ENCODE assay signal across 8 mouse cellular contexts in genomic region chr12:80518393-80518756, GRCm38 (mm10). TPM values are rescaled to one million over a fixed set of nuclear protein-coding genes. Genes with fewer than 3 reads are reported as not detected.
A peak's percentile ranks its signal among the peaks of the same experiment; 100 is the strongest.
DNase-seq lines count a peak whose midpoint lies in the region; ATAC-seq and TF ChIP-seq lines count a peak whose summit lies in the region.

No protein-coding gene starts in this region.

- no peak for TF ChIP-seq CTCF in ES-Bruce4 (IDR thresholded peaks at IDR 0.05; ENCODE audit: low read depth, low read length)

- ATAC-seq in heart, embryonic 12.5 days (ENCODE audit: insufficient number of reproducible peaks, low FRiP score): no peak
- ATAC-seq in hindbrain, embryonic 15.5 days (ENCODE audit: low FRiP score, low read depth): peak; percentile 54
- ATAC-seq in neural tube, embryonic 12.5 days (ENCODE audit: low FRiP score, low read depth): peak; percentile 65
- ATAC-seq in activated CD4-positive, CD25-positive, alpha-beta regulatory T cell, adult 4 months: no peak

- peak overlapping the region; percentile 100 for H3K4me2 ChIP-seq in heart, embryonic 12.5 days
- peak overlapping the region; percentile 94 for H3K4me2 ChIP-seq in hindbrain, embryonic 15.5 days
- H3K4me2 ChIP-seq in neural tube, embryonic 12.5 days (replicated peaks): peak overlapping the region; percentile 90

- H3K4me1 ChIP-seq in heart, embryonic 12.5 days (replicated peaks): peaks cover 17% of the 10 kb centered on the region
- H3K4me1 ChIP-seq in ES-Bruce4 (ENCODE audit: control insufficient read depth, insufficient read depth, low read length): peaks cover 2% of the 10 kb centered on the region
- H3K4me1 ChIP-seq in hindbrain, embryonic 15.5 days (replicated peaks): peaks cover 33% of the 10 kb centered on the region
- H3K4me1 ChIP-seq in neural tube, embryonic 12.5 days: peaks cover 10% of the 10 kb centered on the region

- H3K36me3 ChIP-seq in heart, embryonic 12.5 days: no peaks in the 10 kb centered on the region
- no peaks in the 10 kb centered on the region for H3K36me3 ChIP-seq in ES-Bruce4 (ENCODE audit: control insufficient read depth, insufficient read depth, low read length, poor library complexity, severe bottlenecking)
- no peaks in the 10 kb centered on the region for H3K36me3 ChIP-seq in hindbrain, embryonic 15.5 days
- no peaks in the 10 kb centered on the region for H3K36me3 ChIP-seq in neural tube, embryonic 12.5 days

- H3K9me3 ChIP-seq in heart, embryonic 12.5 days (replicated peaks): no peaks in the 10 kb centered on the region
- H3K9me3 ChIP-seq in ES-Bruce4 (replicated peaks; ENCODE audit: control insufficient read depth, insufficient read depth, low read length, poor library complexity, severe bottlenecking): no peaks in the 10 kb centered on the region
- no peaks in the 10 kb centered on the region for H3K9me3 ChIP-seq in hindbrain, embryonic 15.5 days
- no peaks in the 10 kb centered on the region for H3K9me3 ChIP-seq in neural tube, embryonic 12.5 days

- TF ChIP-seq EP300 in ES-Bruce4 (IDR thresholded peaks at IDR 0.05; ENCODE audit: insufficient read depth, low read depth, low read length): no peak

- no peak overlapping the region for H3K27ac ChIP-seq in heart, embryonic 12.5 days (ENCODE audit: poor library complexity, severe bottlenecking)
- no peak overlapping the region for H3K27ac ChIP-seq in ES-Bruce4 (ENCODE audit: insufficient read depth, low read length)
- peak overlapping the region; percentile 83 for H3K27ac ChIP-seq in hindbrain, embryonic 15.5 days (replicated peaks)
- no peak overlapping the region for H3K27ac ChIP-seq in neural tube, embryonic 12.5 days

- DNase-seq in heart, adult 9 months (ENCODE audit: low spot score in 2 of 2): no peak
- DNase-seq in embryo, embryonic 10 days (ENCODE audit: low spot score): peak; percentile 74
- no peak for DNase-seq in urinary bladder, adult 2 months (ENCODE audit: low spot score)

- under 1% methylated on average over 25 of the region's 25 CpGs for WGBS in heart, embryonic 12.5 days
- under 1% methylated on average over 25 of the region's 25 CpGs for WGBS in hindbrain, embryonic 15.5 days
- WGBS in neural tube, embryonic 12.5 days: under 1% methylated on average over 25 of the region's 25 CpGs

- H3K4me3 ChIP-seq in heart, embryonic 12.5 days: peak overlapping the region; percentile 72
- peak overlapping the region; percentile 82 for H3K4me3 ChIP-seq in ES-Bruce4 (ENCODE audit: low read depth, low read length)
- peak overlapping the region; percentile 81 for H3K4me3 ChIP-seq in hindbrain, embryonic 15.5 days
- peak overlapping the region; percentile 75 for H3K4me3 ChIP-seq in neural tube, embryonic 12.5 days

- peaks cover 95% of the 10 kb centered on the region for H3K27me3 ChIP-seq in heart, embryonic 12.5 days (replicated peaks)
- H3K27me3 ChIP-seq in ES-Bruce4 (ENCODE audit: control insufficient read depth, insufficient read depth, low read length, poor library complexity, severe bottlenecking): peaks cover 7% of the 10 kb centered on the region; the same call in 1 of the 2 replicates
- H3K27me3 ChIP-seq in hindbrain, embryonic 15.5 days: peaks cover 11% of the 10 kb centered on the region
- H3K27me3 ChIP-seq in neural tube, embryonic 12.5 days (replicated peaks): peaks cover 30% of the 10 kb centered on the region

- TF ChIP-seq POLR2A in ES-Bruce4 (IDR thresholded peaks at IDR 0.05; ENCODE audit: insufficient read depth, low read length): no peak

- peak overlapping the region; percentile 75 for H3K9ac ChIP-seq in heart, embryonic 12.5 days
- peak overlapping the region; percentile 16 for H3K9ac ChIP-seq in ES-Bruce4 (ENCODE audit: low read depth, poor library complexity, severe bottlenecking)
- peak overlapping the region; percentile 74 for H3K9ac ChIP-seq in hindbrain, embryonic 15.5 days
- H3K9ac ChIP-seq in neural tube, embryonic 12.5 days: peak overlapping the region; percentile 77

RNA-seq across cellular contexts. Expression of gene Galnt16, which starts 0.3 kb away (rescaled TPM):
- polyA plus RNA-seq in heart, embryonic 12.5 days (2016; fragmentation: Nextera tagmentation; extraction: Ambion mirVana): 2.1 and 2.2 TPM in 2 replicates
- polyA plus RNA-seq in ES-Bruce4 (2011; ENCODE audit: insufficient read depth, insufficient read length, low read depth, missing spikeins): 0.58 and 0.70 TPM in 2 replicates
- polyA plus RNA-seq in hindbrain, embryonic 15.5 days (2015; fragmentation: Nextera tagmentation; extraction: Ambion mirVana): 31.3 and 34.1 TPM in 2 replicates
- polyA plus RNA-seq in neural tube, embryonic 12.5 days (2016; fragmentation: Nextera tagmentation; extraction: Ambion mirVana): 21.7 and 22.6 TPM in 2 replicates
- polyA plus RNA-seq in activated CD4-positive, CD25-positive, alpha-beta regulatory T cell, adult 4 months (2017; shearing (Covaris generic)): not detected
- polyA plus RNA-seq in urinary bladder, adult 2 months (2012; rRNA removed): 13.2 and 21.2 TPM in 2 replicates

RNA-seq across cellular contexts. Expression of gene Exd2, which starts 55.5 kb away (rescaled TPM):
- polyA plus RNA-seq in heart, embryonic 12.5 days (2016; fragmentation: Nextera tagmentation; extraction: Ambion mirVana): 19.6 and 21.9 TPM in 2 replicates
- 20.8 and 24.1 TPM in 2 replicates for polyA plus RNA-seq in ES-Bruce4 (2011; ENCODE audit: insufficient read depth, insufficient read length, low read depth, missing spikeins)
- polyA plus RNA-seq in hindbrain, embryonic 15.5 days (2015; fragmentation: Nextera tagmentation; extraction: Ambion mirVana): 51.5 and 53.7 TPM in 2 replicates
- polyA plus RNA-seq in neural tube, embryonic 12.5 days (2016; fragmentation: Nextera tagmentation; extraction: Ambion mirVana): 46.3 and 52.6 TPM in 2 replicates
- polyA plus RNA-seq in activated CD4-positive, CD25-positive, alpha-beta regulatory T cell, adult 4 months (2017; shearing (Covaris generic)): 10 to 100 TPM; 17.3 to 20.2 TPM
- polyA plus RNA-seq in urinary bladder, adult 2 months (2012; rRNA removed): 25.8 and 27.3 TPM in 2 replicates

Comparison
In these comparisons a context has a peak if more than half of its experiments do, and no peak if none do; other contexts are left out.
1. ATAC-seq: peak in hindbrain, embryonic 15.5 days (single experiment) and neural tube, embryonic 12.5 days (single experiment); none in heart, embryonic 12.5 days (single experiment) and activated CD4-positive, CD25-positive, alpha-beta regulatory T cell, adult 4 months (single experiment).
2. H3K9ac ChIP-seq: peak in every context shown above with its lines; median percentile 77 in neural tube, embryonic 12.5 days; 75 in heart, embryonic 12.5 days; 74 in hindbrain, embryonic 15.5 days; 16 in ES-Bruce4.
3. Peak in every context shown above with its lines, with median percentiles within 50 percentile points of each other: H3K4me2 ChIP-seq and H3K4me3 ChIP-seq.